Mouse (Mus musculus) CH12.LX (cell line): ENCODE measurements around the gene Sprr2b. TPM values are rescaled to one million over a fixed set of nuclear protein-coding genes. Genes with fewer than 3 reads are reported as not detected.

Experiments used
- DNase-seq: peaks from one replicate; pipeline ENCODE4 v3.0.0-alpha.2; 2013; ENCODE audit errors: extremely low read depth
- H3K27ac ChIP-seq: 2 replicates; pipeline ENCODE4 v1.5.1; 2012; ENCODE audit warnings: low read depth, mild to moderate bottlenecking, control low read depth, moderate library complexity; ENCODE audit not compliant: insufficient read depth
- H3K27me3 ChIP-seq: replicated peaks from 2 replicates; pipeline ENCODE3; 2012; ENCODE audit warnings: inconsistent platforms
- H3K36me3 ChIP-seq, 2 experiments: replicated peaks in 1 of 2; 2 replicates each; pipeline versions ENCODE3 to v1.6.1; 2012; ENCODE audit warnings: inconsistent platforms in 1 of 2, low read length in 1 of 2, mild to moderate bottlenecking in 1 of 2, mixed read lengths in 1 of 2, moderate library complexity in 1 of 2; ENCODE audit not compliant: control insufficient read depth in 1 of 2, insufficient read depth in 1 of 2
- H3K4me1 ChIP-seq, 2 experiments: 2 replicates each; pipeline ENCODE4 v1.6.1; 2012; ENCODE audit warnings: inconsistent platforms in 1 of 2, moderate library complexity in 1 of 2; ENCODE audit not compliant: insufficient read depth in 2 of 2, control insufficient read depth in 1 of 2
- H3K4me2 ChIP-seq: 2 replicates; pipeline ENCODE4 v1.6.1; 2012; ENCODE audit warnings: low read depth, mild to moderate bottlenecking, control low read depth; ENCODE audit not compliant: poor library complexity, insufficient read depth, severe bottlenecking
- H3K4me3 ChIP-seq, 3 experiments: fragments of 150-350 bp in 1 of 3; sonication (generic) in 1 of 3; replicated peaks in 1 of 3; 2 replicates each; pipeline versions ENCODE3 to v1.5.1; 2011 to 2012; ENCODE audit warnings: low read depth in 2 of 3, low read length in 2 of 3, mild to moderate bottlenecking in 2 of 3, moderate library complexity in 2 of 3, control low read depth in 1 of 3, improper control_type of control experiment in 1 of 3, inconsistent platforms in 1 of 3, mixed read lengths in 1 of 3; ENCODE audit not compliant: poor library complexity in 1 of 3
- H3K79me2 ChIP-seq: replicated peaks from 2 replicates; pipeline ENCODE4 v1.6.1; 2012; ENCODE audit warnings: mild to moderate bottlenecking, moderate library complexity; ENCODE audit not compliant: control insufficient read depth, poor library complexity, insufficient read depth, severe bottlenecking; ENCODE audit errors: extremely low read depth
- H3K9ac ChIP-seq: 2 replicates; pipeline ENCODE4 v1.6.1; 2012; ENCODE audit warnings: low read depth, mild to moderate bottlenecking, control low read depth, moderate library complexity; ENCODE audit not compliant: insufficient read depth
- H3K9me3 ChIP-seq: replicated peaks from 2 replicates; pipeline ENCODE3; 2012; ENCODE audit warnings: low read length, inconsistent platforms, mixed read lengths
- BHLHE40 ChIP-seq: IDR thresholded peaks from 2 replicates; pipeline ENCODE4 v1.6.1; 2011; ENCODE audit warnings: mild to moderate bottlenecking, low read depth, low read length, improper control_type of control experiment
- E2F4 ChIP-seq: IDR thresholded peaks from 2 replicates; pipeline ENCODE4 v1.6.1; 2011; ENCODE audit warnings: low read depth, low read length, improper control_type of control experiment; ENCODE audit not compliant: insufficient replicate concordance
- ELF1 ChIP-seq: IDR thresholded peaks from 2 replicates; pipeline ENCODE4 v1.6.1; 2014; ENCODE audit warnings: low read depth, mild to moderate bottlenecking, inconsistent platforms, low read length, improper control_type of control experiment
- EP300 ChIP-seq: IDR thresholded peaks from 2 replicates; pipeline ENCODE4 v1.6.1; 2011; ENCODE audit warnings: low read length, improper control_type of control experiment
- IRF4 ChIP-seq: IDR thresholded peaks from 2 replicates; pipeline ENCODE4 v1.6.1; 2014; ENCODE audit warnings: low read depth, mild to moderate bottlenecking, inconsistent platforms, low read length, improper control_type of control experiment
- JUN ChIP-seq: IDR thresholded peaks from 2 replicates; pipeline ENCODE4 v1.6.1; 2011; ENCODE audit warnings: low read depth, mild to moderate bottlenecking, low read length, improper control_type of control experiment, moderate library complexity; ENCODE audit not compliant: insufficient read depth
- JUND ChIP-seq: conservative IDR thresholded peaks from 2 replicates; pipeline ENCODE4 v1.6.1; 2011; ENCODE audit warnings: low read depth, low read length, improper control_type of control experiment
- KAT2A ChIP-seq: IDR thresholded peaks from 2 replicates; pipeline ENCODE4 v1.6.1; 2012; ENCODE audit warnings: low read length, improper control_type of control experiment, inconsistent platforms; ENCODE audit not compliant: insufficient replicate concordance
- MXI1 ChIP-seq: IDR thresholded peaks from 2 replicates; pipeline ENCODE4 v1.6.1; 2011; ENCODE audit warnings: mild to moderate bottlenecking, low read depth, low read length, improper control_type of control experiment
- NRF1 ChIP-seq: IDR thresholded peaks from 2 replicates; pipeline ENCODE4 v1.6.1; 2014; ENCODE audit warnings: low read depth, mild to moderate bottlenecking, inconsistent platforms, low read length, improper control_type of control experiment, moderate library complexity
- POLR2A ChIP-seq: IDR thresholded peaks from 2 replicates; pipeline ENCODE4 v1.6.1; 2011; ENCODE audit warnings: low read depth, mild to moderate bottlenecking, improper control_type of control experiment, low read length
- POLR2AphosphoS2 ChIP-seq: IDR thresholded peaks from 2 replicates; pipeline ENCODE4 v1.6.1; 2011; ENCODE audit warnings: low read depth, low read length, improper control_type of control experiment
- TCF12 ChIP-seq: IDR thresholded peaks from 2 replicates; pipeline ENCODE4 v1.6.1; 2014; ENCODE audit warnings: low read depth, mild to moderate bottlenecking, inconsistent platforms, low read length, improper control_type of control experiment
- UBTF ChIP-seq: IDR thresholded peaks from 2 replicates; pipeline ENCODE4 v1.6.1; 2012; ENCODE audit warnings: low read depth, mild to moderate bottlenecking, inconsistent platforms, low read length, improper control_type of control experiment, moderate library complexity
- USF2 ChIP-seq: conservative IDR thresholded peaks from 2 replicates; pipeline ENCODE4 v1.6.1; 2011; ENCODE audit warnings: low read depth, low read length, improper control_type of control experiment
- ZMIZ1 ChIP-seq: IDR thresholded peaks from 2 replicates; pipeline ENCODE4 v1.6.1; 2012; ENCODE audit warnings: low read depth, mild to moderate bottlenecking, inconsistent platforms, low read length, improper control_type of control experiment
- ZNF384 ChIP-seq: IDR thresholded peaks from 2 replicates; pipeline ENCODE4 v1.6.1; 2012; ENCODE audit warnings: low read depth, low read length, improper control_type of control experiment, inconsistent platforms
- dilution Hi-C: fragments of 300-500 bp; cut with MboI; formaldehyde crosslinking; loops from 2 replicates; pipeline ENCODE4 v1.14.3; 2020; ENCODE audit warnings: low sequenced_read_pairs; ENCODE audit not compliant: extremely low pct_unique_long_range_greater_than_20kb, extremely low pct_ligation_motif_present
- in situ Hi-C: fragments of 300-500 bp; cut with MboI; formaldehyde crosslinking; loops from 3 replicates; pipeline ENCODE4 v1.14.3; 2019; ENCODE audit warnings: low sequenced_read_pairs, low pct_ligation_motif_present, low pct_unique_long_range_greater_than_20kb, mixed read lengths
- polyA plus RNA-seq: library from polyadenylated mRNA; unstranded; fragments of >175 nt; gene quantifications from 2 replicates; pipeline ENCODE4 v1.2.1, GENCODE M21; 2012; ENCODE audit warnings: low read depth; ENCODE audit not compliant: insufficient read length
- total RNA-seq, 2 experiments: library from RNA; depleted of rRNA; stranded (reverse); fragments of 300-350 nt in 1 of 2; fragments of >200 nt in 1 of 2; gene quantifications; 2 replicates each; pipeline ENCODE4 v1.2.3; 2012 to 2014

Gene Sprr2b
- total and polyA plus RNA-seq, 3 experiments = not detected

DNA sequence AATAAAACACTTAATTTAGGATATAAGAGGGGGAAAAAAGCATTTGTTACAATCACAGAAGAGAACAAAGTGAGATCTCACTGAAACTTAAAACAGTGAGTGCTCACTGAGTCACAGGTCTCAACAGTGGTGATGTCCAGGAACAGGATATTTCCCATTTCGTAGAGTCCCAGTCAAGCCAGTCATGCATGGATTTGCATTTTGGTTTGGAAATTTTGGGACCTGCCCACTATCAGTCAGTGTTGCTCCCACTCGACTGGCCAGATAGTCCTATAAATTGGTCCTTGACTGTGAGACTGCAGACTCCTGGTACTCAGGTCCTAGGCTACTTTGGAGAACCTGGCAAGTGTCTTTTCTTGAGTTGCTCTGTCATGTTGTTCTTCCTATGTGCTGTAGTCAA lies 35.4 kb downstream of the Sprr2b start, which contains the start of gene Sprr2e:
TSS of gene Sprr2e (plus strand) at position 301 of the 400 bp plus-strand sequence.
- no peak for DNase-seq
- in situ Hi-C loops = no loop called here
- Histone ChIP-seq H3K79me2 (no peaks in the 10 kb centered on the region), H3K9ac (no peak within 1 kb of the TSS), H3K4me2 (no peak within 1 kb of the TSS), H3K9me3 (peaks cover 18% of the 10 kb centered on the region), H3K27ac (no peak within 1 kb of the TSS), H3K4me1 (no peaks in the 10 kb centered on the region), H3K27me3 (no peaks in the 10 kb centered on the region), H3K36me3 (no peaks in the 10 kb centered on the region), H3K4me3 (no peak within 1 kb of the TSS)
- TF ChIP-seq MXI1 = no peak
- no peak for TF ChIP-seq POLR2AphosphoS2
- no peak for TF ChIP-seq JUND
- TF ChIP-seq KAT2A = no peak
- TF ChIP-seq ZMIZ1 = no peak
- TF ChIP-seq JUN = no peak
- TF ChIP-seq USF2 = no peak
- no peak for TF ChIP-seq POLR2A
- no peak for TF ChIP-seq IRF4
- TF ChIP-seq ELF1 = no peak
- no peak for TF ChIP-seq TCF12
- no peak for TF ChIP-seq EP300
- dilution Hi-C loops = no loop called here

DNA sequence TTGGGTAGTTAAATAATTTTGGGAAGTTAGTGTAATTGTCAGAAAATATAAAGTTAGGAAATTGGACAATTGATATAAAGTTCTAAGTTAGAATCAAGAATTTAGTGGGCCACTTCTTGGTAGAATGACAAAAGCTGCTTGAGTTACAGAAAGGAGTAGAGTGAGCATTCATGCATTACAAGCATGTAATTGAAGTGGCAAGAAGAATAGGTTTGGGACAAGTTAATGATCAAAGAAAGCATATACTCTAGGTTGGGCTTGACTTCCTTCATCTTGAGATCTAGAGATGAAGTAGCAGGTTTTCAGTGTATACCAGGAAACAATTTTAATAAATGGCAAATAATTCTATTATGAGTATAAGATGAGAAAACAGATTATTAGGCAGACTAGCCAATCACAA lies 45.2 kb downstream of the Sprr2b start:
- dilution Hi-C loops = no loop called here
- Histone ChIP-seq H3K27ac (no peak overlapping the region), H3K4me2 (no peak overlapping the region), H3K9ac (no peak overlapping the region), H3K9me3 (peaks cover 23% of the 10 kb centered on the region), H3K27me3 (no peaks in the 10 kb centered on the region), H3K79me2 (no peaks in the 10 kb centered on the region), H3K4me1 (no peaks in the 10 kb centered on the region), H3K4me3 (no peak overlapping the region), H3K36me3 (no peaks in the 10 kb centered on the region)
- TF ChIP-seq ZNF384 (no peak), JUND (no peak), UBTF (no peak), POLR2A (no peak), NRF1 (no peak), E2F4 (no peak), ELF1 (no peak), BHLHE40 (no peak), ZMIZ1 (no peak)
- no peak for DNase-seq
- in situ Hi-C loops = no loop called here
